8 mouse cellular contexts compared by ENCODE assay signal in genomic region chr17:37049570-37050310, GRCm38 (mm10). TPM values are rescaled to one million over a fixed set of nuclear protein-coding genes. Genes with fewer than 3 reads are reported as not detected.
A peak's percentile ranks its signal among the peaks of the same experiment; 100 is the strongest.
DNase-seq lines count a peak whose midpoint lies in the region.

No protein-coding gene starts in this region.

- H3K4me1 ChIP-seq in megakaryocyte, embryonic 14.5 days = peaks cover 41% of the 10 kb centered on the region

- H3K27me3 ChIP-seq in megakaryocyte, embryonic 14.5 days (replicated peaks) = peaks cover 46% of the 10 kb centered on the region

- peaks cover 9% of the 10 kb centered on the region for H3K36me3 ChIP-seq in megakaryocyte, embryonic 14.5 days (replicated peaks; ENCODE audit: low read length)

- intact Hi-C loops in left cerebral cortex, postnatal 14 days (cut with DNase I) = loop anchor here (2.0 to 5.0 kb wide), 3 partner anchors 29 to 135 kb away; partner anchors contain the start of genes Znrd1 and Znrd1as

- H3K9me3 ChIP-seq in megakaryocyte, embryonic 14.5 days = no peaks in the 10 kb centered on the region

- peak; percentile 71 to 76 for DNase-seq in adrenal gland, adult 18-20 months (ENCODE audit: low spot score in 2 of 2)
- DNase-seq in embryo, embryonic 10 days (ENCODE audit: low spot score) = peak; percentile 62
- peak; percentile 43 for DNase-seq in gastrocnemius, postnatal 25 days
- peak; percentile 64 for DNase-seq in induced T-regulatory cell, adult 2 months (ENCODE audit: low read depth)
- DNase-seq in left cerebral cortex, postnatal 14 days (ENCODE audit: low spot score in 2 of 2) = peak; percentile 75 to 84
- DNase-seq in right cerebral cortex, postnatal 10 days (ENCODE audit: low spot score in 2 of 2) = peak; percentile 81 to 89
- DNase-seq in adipocyte (ENCODE audit: low spot score) = no peak

- H3K4me3 ChIP-seq in megakaryocyte, embryonic 14.5 days (replicated peaks) = peak overlapping the region; percentile 73

RNA-seq across cellular contexts. Expression of gene Gabbr1, which starts 4.0 kb away (rescaled TPM):
- total RNA-seq in adrenal gland, adult 18-20 months (2021) = 10 to 100 TPM; 23.3 to 28.6 TPM
- 10 to 100 TPM in 1 of 2 experiments, 1 to 10 TPM in 1; 8.8 to 11.0 TPM for total RNA-seq in gastrocnemius, postnatal 25 days (2021)
- total RNA-seq in left cerebral cortex, postnatal 14 days (2021) = 100 to 1,000 TPM; 629 to 637 TPM
- 1.6 and 1.7 TPM in 2 replicates for polyA plus RNA-seq in megakaryocyte, embryonic 14.5 days (2012; ENCODE audit: insufficient read depth, low replicate concordance)

RNA-seq across cellular contexts. Expression of gene Mog, which starts 26.5 kb away (rescaled TPM):
- not detected for total RNA-seq in adrenal gland, adult 18-20 months (2021)
- not detected for total RNA-seq in gastrocnemius, postnatal 25 days (2021)
- total RNA-seq in left cerebral cortex, postnatal 14 days (2021) = 10 to 100 TPM; 23.9 to 46.1 TPM
- polyA plus RNA-seq in megakaryocyte, embryonic 14.5 days (2012; ENCODE audit: insufficient read depth, low replicate concordance) = not detected in 2 replicates

RNA-seq across cellular contexts. Expression of gene Olfr90, which starts 38.6 kb away (rescaled TPM):
- total RNA-seq in adrenal gland, adult 18-20 months (2021) = not detected
- not detected for total RNA-seq in gastrocnemius, postnatal 25 days (2021)
- under 1 TPM in 1 of 2 experiments, not detected in 1; 0.13 TPM for total RNA-seq in left cerebral cortex, postnatal 14 days (2021)
- not detected in 2 replicates for polyA plus RNA-seq in megakaryocyte, embryonic 14.5 days (2012; ENCODE audit: insufficient read depth, low replicate concordance)

RNA-seq across cellular contexts. Expression of gene Olfr91, which starts 48.3 kb away (rescaled TPM):
- total RNA-seq in adrenal gland, adult 18-20 months (2021) = not detected
- not detected for total RNA-seq in gastrocnemius, postnatal 25 days (2021)
- not detected for total RNA-seq in left cerebral cortex, postnatal 14 days (2021)
- not detected in 2 replicates for polyA plus RNA-seq in megakaryocyte, embryonic 14.5 days (2012; ENCODE audit: insufficient read depth, low replicate concordance)

RNA-seq across cellular contexts. Expression of gene Zfp57, which starts 48.8 kb away (rescaled TPM):
- 1 to 10 TPM; 2.5 to 3.5 TPM for total RNA-seq in adrenal gland, adult 18-20 months (2021)
- total RNA-seq in gastrocnemius, postnatal 25 days (2021) = under 1 TPM; 0.78 to 0.82 TPM
- total RNA-seq in left cerebral cortex, postnatal 14 days (2021) = 10 to 100 TPM; 25.9 to 27.9 TPM
- 3.5 TPM in 1 of 2 replicates, not detected in the other for polyA plus RNA-seq in megakaryocyte, embryonic 14.5 days (2012; ENCODE audit: insufficient read depth, low replicate concordance)

Comparison
In these comparisons a context has a peak if more than half of its experiments do, and no peak if none do; other contexts are left out.
1. RNA of gene Gabbr1, which starts 4.0 kb away (total RNA-seq): 629 to 637 TPM in left cerebral cortex, postnatal 14 days; 23.3 to 28.6 TPM in adrenal gland, adult 18-20 months and 8.8 to 11.0 TPM in gastrocnemius, postnatal 25 days; every median in the first group is over 10 times any median in the second.
2. RNA of gene Mog, which starts 26.5 kb away (total RNA-seq): 23.9 to 46.1 TPM in left cerebral cortex, postnatal 14 days; not detected in adrenal gland, adult 18-20 months and not detected in gastrocnemius, postnatal 25 days; every median in the first group is over 10 times any median in the second.